Mouse (Mus musculus) liver, adult 2 months (tissue): ENCODE results near the gene Rbm7.
"Not testable (repeated sequence)": the region's sequence is repeated elsewhere in the genome, so short reads cannot be mapped to it uniquely, and the experiment has no call there.

Experiments
- CTCF ChIP-seq: fragments of 200-500 bp; IDR thresholded peaks from 2 replicates; pipeline ENCODE4 v1.5.1; 2011; ENCODE audit warnings: low read depth, low read length, control low read depth
- POLR2A ChIP-seq: fragments of 200-500 bp; IDR thresholded peaks from 2 replicates; pipeline ENCODE4 v1.6.1; 2011; ENCODE audit warnings: low read length, control low read depth; ENCODE audit not compliant: insufficient read depth; ENCODE audit errors: extremely low read depth

DNA sequence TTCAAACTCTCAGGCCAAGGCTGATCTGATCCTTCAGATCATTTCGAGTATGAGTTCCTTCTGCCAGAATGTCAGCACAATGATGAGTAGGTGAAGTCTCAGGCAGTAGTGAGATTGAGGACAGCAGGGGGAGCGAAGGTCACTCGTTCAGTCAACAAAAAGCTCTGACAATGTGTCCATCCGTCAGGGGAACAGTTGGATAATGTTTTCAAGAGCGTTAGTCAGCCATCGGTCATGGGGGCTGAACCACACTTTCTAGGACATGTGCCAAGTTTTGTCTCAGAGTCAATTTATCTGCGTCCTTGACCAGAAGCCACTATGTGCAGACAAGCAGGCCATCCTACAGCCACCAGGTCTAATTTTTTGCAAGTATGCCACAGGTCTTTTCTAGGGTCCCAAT lies 25.3 kb upstream of the Rbm7 start:
- not testable (repeated sequence) for TF ChIP-seq POLR2A, CTCF
